Mouse (Mus musculus) urinary bladder, adult 2 months (tissue): ENCODE measurements at regions not wholly inside any gene's neighbourhood (a gene's known extent, or its start where the extent isn't known, plus 50 kb on each side); places are given as distances from the start of the nearest gene placed in this dataset.

ENCODE experiments used
- DNase-seq: peaks from one replicate; pipeline ENCODE4 v3.0.0; 2022; ENCODE audit warnings: low spot score

GRCm38 (mm10) chr15:61411821-61412220 is 489.0 kb upstream of the A1bg start:
- no peak for DNase-seq

DNA sequence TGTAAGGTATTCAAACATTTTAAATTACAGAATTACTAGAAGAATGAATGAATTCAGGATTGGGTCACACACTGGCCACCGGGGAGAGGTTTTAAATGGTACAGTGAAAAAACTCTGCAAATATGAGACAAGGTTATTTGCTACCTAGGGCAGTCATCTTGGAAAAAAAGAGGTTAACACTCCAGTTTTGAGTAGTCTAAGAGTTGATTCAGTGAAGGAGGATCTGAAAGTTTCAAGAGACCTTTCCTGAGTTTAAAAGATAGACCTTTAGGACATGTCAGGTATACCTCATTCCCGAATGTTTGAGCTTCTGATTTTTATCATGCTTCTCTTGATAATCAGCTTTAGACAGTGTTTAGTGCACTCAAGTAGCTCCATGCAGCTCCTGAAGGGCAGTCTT is 488.0 kb upstream of the A1bg start:
- no peak for DNase-seq

- DNase-seq, result no peak
Observed at GRCm38 (mm10) chr15:61408621-61409020, 485.8 kb upstream of the A1bg start.

- DNase-seq, result no peak
Observed at GRCm38 (mm10) chr15:61400720-61401119, 477.9 kb upstream of the A1bg start.

DNA sequence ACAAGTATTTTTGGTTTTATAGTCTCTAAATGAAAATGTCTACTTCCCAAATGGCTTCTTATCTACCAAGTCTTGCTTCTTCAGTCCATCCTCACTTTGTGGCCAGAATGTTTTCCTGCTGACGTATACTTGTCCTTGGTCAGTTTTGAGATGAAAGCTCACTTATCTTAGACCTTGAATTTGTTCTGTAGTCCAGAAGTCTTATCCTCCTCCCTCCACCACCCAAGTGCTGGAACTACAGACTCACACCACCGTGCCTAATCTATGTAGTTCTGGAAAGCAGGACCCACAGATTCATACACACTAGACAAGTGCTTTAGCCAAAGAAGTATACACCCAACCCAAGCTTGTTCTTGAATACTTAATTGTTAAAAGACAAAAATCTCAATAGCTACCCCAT is 477.2 kb upstream of the A1bg start:
- DNase-seq, result no peak

GRCm38 (mm10) chr15:61398829-61399228 is 476.0 kb upstream of the A1bg start:
- no peak for DNase-seq

DNA sequence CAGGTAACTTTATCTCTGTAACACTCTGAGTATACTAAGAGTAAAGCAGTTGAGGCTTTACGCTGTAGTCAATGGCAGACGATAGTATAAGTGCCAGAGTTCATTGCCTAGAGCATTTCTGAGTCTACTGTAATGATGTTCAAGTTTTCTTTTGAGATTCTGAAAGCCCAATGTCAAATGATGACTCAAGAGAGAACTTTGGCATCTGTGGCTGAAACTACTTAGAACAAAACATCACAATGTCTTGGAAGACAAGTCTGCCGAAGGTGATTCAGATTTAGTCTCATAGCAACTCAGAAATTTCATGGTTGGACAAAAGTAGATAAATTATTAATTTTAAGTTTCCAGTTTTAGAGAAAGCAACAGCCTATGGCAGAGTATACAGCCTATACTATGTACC is 474.2 kb upstream of the A1bg start:
- DNase-seq, result no peak

DNA sequence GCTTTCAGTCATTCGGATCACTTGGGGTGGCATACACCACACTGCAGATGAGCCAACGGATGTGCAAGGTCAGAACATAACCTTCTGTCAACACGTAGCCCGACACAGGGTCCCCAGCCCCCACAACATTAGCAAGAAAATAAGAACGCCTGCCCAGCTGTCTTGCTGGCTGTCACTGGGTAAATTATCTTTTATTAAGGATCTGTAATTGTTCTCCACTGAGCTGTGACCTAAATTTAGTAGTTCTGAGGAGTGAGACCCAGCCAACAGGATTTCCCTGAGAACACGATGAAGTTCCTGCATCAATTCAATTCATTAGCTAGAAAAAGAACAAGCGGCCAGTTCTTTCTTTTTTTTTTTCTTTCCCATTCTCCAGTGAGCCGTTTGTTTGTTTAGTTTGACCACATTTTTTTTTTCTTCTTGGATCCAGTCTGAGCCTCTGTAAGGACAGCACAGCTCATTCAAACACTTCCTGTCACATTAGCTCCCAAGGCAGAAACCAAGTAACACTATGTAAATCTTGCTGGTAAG is 472.5 kb upstream of the A1bg start:
- DNase-seq, result no peak

DNA sequence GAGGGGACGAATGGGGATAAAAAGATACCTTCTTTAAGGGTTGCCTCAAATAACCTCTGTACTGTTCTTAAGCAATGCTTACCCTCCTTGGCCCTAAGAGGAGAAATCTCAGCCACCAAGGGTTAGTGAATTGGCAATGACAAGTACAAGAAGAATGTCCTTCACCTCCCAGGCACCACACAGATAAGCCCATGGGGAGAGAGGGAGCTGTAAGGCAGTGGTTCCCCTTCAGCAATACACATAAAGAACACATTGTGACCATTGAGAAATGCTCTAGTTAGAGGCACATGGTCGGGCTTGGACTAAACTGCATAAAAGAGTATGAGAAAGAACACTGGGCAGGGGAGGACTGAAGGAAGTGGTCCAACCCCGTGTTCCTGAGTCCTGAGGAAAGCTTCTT is 457.9 kb upstream of the A1bg start:
- no peak for DNase-seq

DNA sequence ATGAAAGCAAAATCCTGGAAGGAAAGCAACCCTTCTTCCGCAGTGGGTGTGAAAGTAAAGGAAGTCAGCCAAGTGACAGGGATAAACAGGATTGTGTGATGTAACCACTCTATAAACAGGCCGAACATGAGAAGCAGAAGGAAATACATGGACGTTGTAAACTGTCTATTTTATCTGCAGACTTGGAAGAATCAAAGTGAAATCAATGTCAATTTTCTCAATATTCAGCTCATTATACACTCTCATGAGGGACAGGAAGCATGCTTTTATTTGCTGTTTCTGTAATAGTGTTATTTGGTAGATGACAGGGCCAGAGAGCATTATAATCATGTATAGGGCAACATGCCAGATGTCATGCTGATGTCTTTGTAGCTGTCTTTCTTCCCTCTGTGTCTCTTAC is 443.5 kb upstream of the A1bg start:
- DNase-seq, result no peak

DNA sequence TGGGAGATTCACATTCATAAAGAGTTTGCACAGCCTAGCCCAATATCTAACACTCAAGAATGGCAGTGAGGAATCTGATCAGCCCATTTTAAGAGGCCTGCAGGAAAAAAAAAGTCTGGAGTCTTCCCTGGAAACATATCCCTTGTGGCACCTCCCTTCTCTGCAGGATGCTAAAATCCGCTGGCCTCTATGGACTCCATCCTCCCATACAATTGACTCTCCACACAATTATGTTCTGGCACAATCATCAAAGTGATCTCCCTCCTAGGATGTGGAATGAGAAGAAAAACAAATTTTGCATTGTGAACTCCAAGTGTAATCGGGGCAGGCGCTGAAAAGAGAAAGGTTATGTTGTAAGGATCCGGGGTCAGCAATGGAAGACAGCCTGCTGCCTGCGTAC is 442.7 kb upstream of the A1bg start:
- no peak for DNase-seq

GRCm38 (mm10) chr15:61364461-61364860 is 441.6 kb upstream of the A1bg start:
- DNase-seq, result no peak

GRCm38 (mm10) chr15:61361254-61361653 is 438.4 kb upstream of the A1bg start:
- DNase-seq, result no peak

DNA sequence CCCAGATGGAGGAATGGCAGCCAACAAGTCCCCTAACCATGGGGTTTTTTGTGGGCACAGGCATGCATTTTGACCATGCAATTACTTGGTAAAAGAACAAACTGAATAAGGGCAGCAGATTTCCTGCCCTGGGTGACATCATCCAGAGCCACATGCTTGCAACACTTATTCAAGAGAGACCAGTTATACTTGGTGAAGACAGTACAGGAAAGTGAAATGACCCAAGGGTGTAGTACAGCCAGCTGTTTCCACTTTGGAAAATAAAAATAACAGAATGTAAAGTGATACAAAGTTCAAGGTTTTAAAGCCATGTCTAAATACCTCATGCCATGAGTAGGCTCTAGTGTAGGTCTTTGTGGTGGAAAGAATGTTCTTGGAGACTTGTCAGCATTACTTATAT is 432.5 kb upstream of the A1bg start:
- no peak for DNase-seq

DNA sequence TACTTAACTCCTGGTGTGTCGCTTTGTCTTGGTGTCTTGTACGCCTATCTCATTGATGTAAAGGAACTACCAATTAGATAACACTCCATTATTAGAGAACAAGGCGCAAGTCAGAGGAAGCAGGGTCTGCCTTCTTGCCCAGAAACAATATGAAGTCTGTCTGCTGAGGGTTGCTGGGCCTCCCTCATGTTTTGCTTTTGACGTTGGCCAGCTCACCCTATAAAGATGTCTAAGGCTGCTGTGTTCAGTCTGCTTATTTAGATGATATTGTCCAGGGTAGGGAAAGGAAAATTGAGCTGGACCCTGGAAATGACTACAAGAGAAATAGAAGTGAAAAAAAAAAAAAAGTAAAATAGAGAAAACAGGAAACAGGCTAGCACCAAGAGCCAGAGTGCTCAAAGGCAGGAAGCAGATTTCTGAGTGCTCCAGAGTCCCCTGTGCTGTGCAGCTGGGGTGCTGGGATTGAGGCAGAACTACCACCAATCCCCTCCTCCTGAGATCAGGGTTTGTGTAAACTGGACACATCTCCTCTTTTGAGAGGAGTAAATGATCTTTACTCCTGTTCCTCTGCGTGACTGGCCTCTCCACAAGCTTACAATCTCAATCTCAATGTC is 429.0 kb upstream of the A1bg start:
- DNase-seq, result no peak

DNA sequence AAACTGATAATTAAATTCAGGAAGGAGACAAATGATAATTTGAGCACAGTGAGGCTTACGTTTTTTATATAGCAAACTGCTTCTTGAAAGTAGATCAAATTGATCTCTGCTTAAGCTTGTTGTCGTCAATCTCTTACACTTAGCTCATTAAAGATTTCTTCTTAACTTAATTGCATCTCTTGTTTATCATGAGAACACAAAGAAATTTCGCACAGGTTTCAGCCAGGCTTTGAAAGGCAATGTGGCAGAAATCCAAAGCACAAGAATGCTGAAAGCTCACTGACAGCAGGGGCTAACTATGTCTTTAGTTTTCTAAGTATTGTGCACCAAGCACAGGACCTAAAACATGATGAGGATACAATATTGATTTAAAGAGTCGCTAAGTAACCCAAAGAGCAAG is 422.3 kb upstream of the A1bg start:
- no peak for DNase-seq

DNA sequence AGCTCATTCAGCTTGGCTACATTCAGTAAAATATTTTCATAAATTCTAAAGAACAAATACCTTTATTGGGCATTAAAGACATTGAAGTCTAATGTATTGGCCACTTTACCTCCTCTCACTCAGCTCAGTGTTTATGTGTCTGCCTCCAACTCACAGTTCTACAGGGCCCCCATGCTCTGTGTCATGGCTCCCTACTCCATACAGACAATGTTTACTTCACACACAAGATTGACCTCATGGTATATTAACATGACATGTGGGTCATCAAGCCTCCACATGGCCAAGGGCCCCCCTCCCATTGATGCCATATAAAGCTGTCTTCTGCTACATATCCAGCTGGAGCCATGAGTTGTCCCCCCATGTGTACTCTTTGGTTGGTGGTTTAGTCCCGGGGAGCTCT is 419.8 kb upstream of the A1bg start:
- no peak for DNase-seq

DNA sequence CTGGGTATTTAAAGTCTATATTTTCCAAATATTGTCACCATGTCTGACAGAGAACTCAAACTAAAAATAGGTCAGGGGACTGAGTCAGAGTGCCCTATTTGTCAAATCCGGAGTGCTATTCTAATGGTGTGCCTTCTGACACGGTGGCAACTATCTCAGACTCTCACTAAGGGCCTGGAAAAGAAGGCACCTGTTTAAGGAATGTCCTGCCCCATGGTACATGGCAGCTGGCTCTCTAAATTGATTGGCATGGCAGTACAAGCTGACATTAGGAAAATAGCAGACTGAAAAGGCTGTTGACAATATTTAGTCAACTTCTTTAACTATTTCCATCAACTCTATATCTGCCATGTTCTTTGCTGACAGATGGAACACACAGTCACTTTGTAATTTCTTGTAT is 405.1 kb upstream of the A1bg start:
- no peak for DNase-seq

- DNase-seq, result no peak
Observed at GRCm38 (mm10) chr15:61322243-61322642, 399.4 kb upstream of the A1bg start.

DNA sequence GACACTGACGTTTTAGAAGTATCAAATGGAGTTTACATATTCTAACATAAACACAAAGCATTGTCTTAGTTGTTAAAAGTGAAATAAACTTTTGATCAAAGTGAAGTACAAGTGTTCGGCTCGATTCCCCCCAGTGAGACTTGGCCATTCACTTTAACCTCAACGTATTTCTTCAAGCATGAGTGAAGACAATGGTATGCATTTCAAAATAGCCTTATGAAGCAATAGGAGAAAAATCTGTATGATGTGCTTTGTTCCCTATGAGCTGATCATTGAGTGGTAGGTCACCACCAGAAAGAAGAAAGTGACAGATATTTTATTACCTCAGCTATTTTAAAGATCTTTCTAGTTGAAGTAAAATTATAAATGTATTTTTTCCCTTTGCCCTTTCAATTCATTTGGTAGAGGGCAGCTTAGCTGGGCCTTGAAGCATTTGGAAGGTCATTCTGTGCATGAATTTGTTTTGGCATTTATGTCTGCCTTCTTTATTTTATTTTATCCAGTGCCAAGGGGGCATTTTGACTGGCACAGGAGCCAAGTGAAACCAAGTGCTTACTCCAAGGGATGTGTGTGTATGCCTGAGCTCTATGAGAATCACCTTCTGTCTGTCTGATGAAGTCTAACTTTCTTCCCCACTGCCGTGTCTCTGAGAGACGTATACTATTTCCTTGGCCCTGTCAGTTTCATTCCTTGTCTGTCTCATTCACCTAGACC is 386.8 kb upstream of the A1bg start:
- DNase-seq, result no peak

DNA sequence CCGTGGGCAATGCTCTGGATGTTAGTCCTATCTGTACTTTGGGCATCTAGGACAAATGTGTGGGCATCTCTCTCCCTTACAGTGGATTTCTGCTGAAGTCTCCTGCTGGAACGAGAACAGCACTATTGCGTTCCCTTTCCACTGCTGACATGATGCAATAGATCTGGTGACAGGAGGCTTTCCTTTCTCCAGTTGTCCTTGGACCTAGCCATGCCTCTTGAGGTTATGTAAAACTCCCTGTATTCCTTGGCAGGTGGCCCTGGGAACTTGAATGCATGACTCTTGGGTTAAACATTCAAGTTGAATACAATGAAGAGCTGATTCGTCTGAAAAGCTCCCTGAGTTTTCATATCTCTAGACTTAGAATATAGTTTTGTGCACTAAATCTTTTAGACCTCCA is 386.1 kb upstream of the A1bg start:
- DNase-seq, result no peak

DNA sequence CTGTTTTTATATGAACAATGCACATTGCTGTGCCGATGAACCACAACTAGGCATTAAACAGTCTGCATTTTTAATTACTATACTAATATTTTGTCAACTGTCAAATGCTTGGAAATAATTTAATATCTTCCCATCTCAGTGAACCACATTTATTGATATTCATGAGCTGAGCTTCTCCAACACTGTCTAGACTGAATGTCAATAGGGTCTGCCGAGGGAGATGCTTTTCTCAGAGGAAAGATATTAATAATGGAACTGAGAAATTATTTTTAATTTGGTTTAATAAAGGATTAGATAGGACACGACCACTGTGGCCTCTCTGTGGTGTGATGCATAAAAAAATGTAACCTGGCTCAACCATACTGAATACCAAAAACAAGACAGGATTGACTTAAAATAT is 381.7 kb upstream of the A1bg start:
- no peak for DNase-seq

GRCm38 (mm10) chr15:61299796-61300195 is 377.0 kb upstream of the A1bg start:
- no peak for DNase-seq
